Mouse (Mus musculus) heart, embryonic 15.5 days (tissue): ENCODE data around the gene Rce1. TPM values are rescaled to one million over a fixed set of nuclear protein-coding genes. Genes with fewer than 3 reads are reported as not detected.
A peak's percentile ranks its signal among the peaks of the same experiment; 100 is the strongest.

Experiments used
- ATAC-seq: fragments of 200-750 bp; cut with Nextera tagmentation; replicated peaks from 2 replicates; pipeline ENCODE4 v1.8.0; 2017; ENCODE audit warnings: low read depth, moderate TSS enrichment; ENCODE audit not compliant: insufficient number of reproducible peaks, insufficient read depth, low FRiP score
- H3K27ac ChIP-seq: fragments of 300-500 bp; sonication (generic); 2 replicates; pipeline ENCODE4 v1.5.1; 2015; ENCODE audit warnings: mild to moderate bottlenecking, inconsistent platforms
- H3K27me3 ChIP-seq: fragments of 300-500 bp; sonication (generic); 2 replicates; pipeline ENCODE4 v1.6.1; 2015; ENCODE audit warnings: inconsistent platforms
- H3K36me3 ChIP-seq: fragments of 300-500 bp; sonication (generic); 2 replicates; pipeline ENCODE4 v1.6.1; 2015; ENCODE audit warnings: mild to moderate bottlenecking, inconsistent platforms
- H3K4me1 ChIP-seq: fragments of 300-500 bp; sonication (generic); replicated peaks from 2 replicates; pipeline ENCODE4 v1.6.1; 2015; ENCODE audit warnings: inconsistent platforms
- H3K4me2 ChIP-seq: fragments of 300-500 bp; sonication (generic); 2 replicates; pipeline ENCODE4 v1.6.1; 2015; ENCODE audit warnings: inconsistent platforms, mild to moderate bottlenecking, moderate library complexity
- H3K4me3 ChIP-seq: fragments of 300-500 bp; sonication (generic); 2 replicates; pipeline ENCODE4 v1.5.1; 2015; ENCODE audit warnings: mild to moderate bottlenecking, inconsistent platforms
- H3K9ac ChIP-seq: fragments of 300-500 bp; sonication (generic); 2 replicates; pipeline ENCODE4 v1.6.1; 2015; ENCODE audit warnings: mild to moderate bottlenecking, inconsistent platforms
- H3K9me3 ChIP-seq: fragments of 300-500 bp; sonication (generic); replicated peaks from 2 replicates; pipeline ENCODE4 v1.6.1; 2016; ENCODE audit warnings: inconsistent platforms
- WGBS: fragments of 180-500 bp; shearing (Covaris S2); methylation state at CpG from one replicate; pipeline ENCODE4 v1.1.7; 2015; ENCODE audit warnings: mixed read lengths; 5-methylcytosine and 5-hydroxymethylcytosine counted together
- polyA plus RNA-seq: library from polyadenylated mRNA; unstranded; fragments of >200 nt; fragmentation: Nextera tagmentation; extraction: Ambion mirVana; gene quantifications from 2 replicates; pipeline ENCODE4 v1.2.1, GENCODE M21; 2015

Rce1 gene
- polyA plus RNA-seq, 1 experiment from 2014 or later: 34.5 TPM

DNA sequence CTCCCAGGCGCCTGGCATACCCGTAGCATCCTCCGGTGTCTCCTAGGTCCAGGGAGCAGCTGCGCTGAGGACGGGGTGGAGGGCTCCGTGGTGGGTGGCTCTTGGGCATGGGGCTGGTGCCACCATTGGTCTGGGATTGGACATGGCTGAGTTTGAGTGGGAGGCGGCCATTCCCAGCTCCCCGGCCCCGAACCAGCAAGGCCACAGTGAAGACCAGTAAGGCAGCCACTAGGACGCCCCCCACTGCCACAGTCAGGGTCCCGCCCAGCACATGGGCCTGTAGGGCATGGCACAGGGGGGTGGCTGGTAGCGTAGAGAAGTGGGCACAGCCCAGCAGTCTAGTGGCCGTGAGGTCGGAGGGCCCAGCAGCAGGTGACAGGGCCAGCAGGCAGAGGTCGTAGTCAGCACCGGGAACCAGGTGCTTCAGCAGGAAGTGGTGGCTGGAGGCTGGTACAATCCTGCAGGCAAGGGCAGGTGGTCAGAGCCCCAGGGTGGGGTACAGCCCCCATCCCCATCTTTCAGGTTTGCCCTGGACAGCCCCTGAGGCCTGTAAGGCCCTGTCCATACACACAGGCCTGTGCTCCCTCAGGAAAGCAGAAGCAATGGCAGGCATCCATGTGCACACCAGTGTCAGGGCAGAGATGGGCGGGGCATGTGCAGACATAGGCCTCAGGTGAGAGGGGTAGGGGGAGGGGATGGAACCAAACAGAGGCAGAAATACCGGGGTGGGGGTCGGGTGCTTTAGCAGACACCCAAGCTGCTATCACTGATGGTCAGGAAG, 13.1 kb downstream of the Rce1 start:
- Histone ChIP-seq H3K9me3 (no peaks in the 10 kb centered on the region), H3K4me3 (no peak overlapping the region), H3K9ac (no peak overlapping the region), H3K4me2 (no peak overlapping the region), H3K36me3 (peaks cover 18% of the 10 kb centered on the region; the same call in 1 of the 2 replicates), H3K27ac (no peak overlapping the region), H3K27me3 (0 out of 2 replicates have a peak, but pooled peaks cover 5% of the 10 kb centered on the region), H3K4me1 (peaks cover 24% of the 10 kb centered on the region)
- ATAC-seq: no peak
- WGBS: 90% methylated on average over 19 of the region's 19 CpGs

DNA sequence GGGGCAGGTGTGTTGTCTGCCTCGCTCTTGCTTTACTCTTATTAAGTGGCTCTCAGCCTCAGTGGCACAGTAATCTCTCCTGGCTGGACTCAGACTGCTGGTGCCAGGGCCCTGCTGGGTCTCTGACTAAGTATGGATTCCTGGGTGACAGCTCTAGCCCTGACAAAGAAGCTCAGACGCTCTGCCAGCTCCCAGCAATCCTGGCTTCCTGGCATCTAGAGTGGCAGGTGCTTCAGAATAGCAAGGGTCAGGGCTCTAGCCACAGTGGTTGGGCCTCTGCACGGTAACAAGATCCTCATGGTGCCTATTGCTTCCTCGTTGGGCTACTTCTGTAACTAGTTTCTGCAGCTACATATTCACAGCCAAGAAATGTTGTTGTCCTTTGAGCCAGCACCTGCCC, 15.3 kb downstream of the Rce1 start:
- WGBS: 49% methylated on average over 4 of the region's 4 CpGs
- Histone ChIP-seq H3K36me3 (peaks cover 18% of the 10 kb centered on the region; the same call in 1 of the 2 replicates), H3K4me3 (no peak overlapping the region), H3K4me2 (no peak overlapping the region), H3K4me1 (peaks cover 18% of the 10 kb centered on the region), H3K27me3 (no peaks in the 10 kb centered on the region), H3K9me3 (no peaks in the 10 kb centered on the region), H3K27ac (no peak overlapping the region), H3K9ac (no peak overlapping the region)
- ATAC-seq: no peak

GRCm38 (mm10) chr19:4608511-4608910, 16.9 kb downstream of the Rce1 start:
- Histone ChIP-seq H3K27ac (no peak overlapping the region), H3K4me3 (no peak overlapping the region), H3K36me3 (peaks cover 18% of the 10 kb centered on the region; the same call in 1 of the 2 replicates), H3K4me2 (no peak overlapping the region), H3K27me3 (no peaks in the 10 kb centered on the region), H3K9ac (no peak overlapping the region), H3K4me1 (peaks cover 20% of the 10 kb centered on the region), H3K9me3 (no peaks in the 10 kb centered on the region)
- ATAC-seq: no peak
- WGBS: 80% methylated on average over 4 of the region's 4 CpGs

DNA sequence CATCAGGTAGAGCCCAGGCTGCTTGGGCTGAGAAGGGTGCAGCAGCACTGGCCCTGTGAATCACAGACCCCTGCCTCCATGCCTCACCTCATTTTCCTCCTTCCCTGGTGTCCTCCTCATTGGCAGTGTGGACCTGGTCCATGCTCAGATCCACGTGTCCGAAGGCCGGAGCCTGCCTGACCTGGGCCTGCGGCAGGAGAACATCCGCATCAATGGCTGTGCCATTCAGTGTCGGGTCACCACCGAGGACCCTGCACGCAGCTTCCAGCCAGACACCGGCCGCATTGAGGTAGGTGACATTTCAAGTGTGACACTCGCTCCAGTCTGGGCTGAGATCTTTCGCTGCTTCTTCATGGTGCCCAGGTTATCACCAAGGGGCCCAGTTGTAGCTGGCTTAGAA, 18.0 kb downstream of the Rce1 start:
- Histone ChIP-seq H3K4me1 (peaks cover 16% of the 10 kb centered on the region), H3K9me3 (no peaks in the 10 kb centered on the region), H3K27me3 (no peaks in the 10 kb centered on the region), H3K27ac (no peak overlapping the region), H3K9ac (no peak overlapping the region), H3K36me3 (peaks cover 7% of the 10 kb centered on the region; the same call in 1 of the 2 replicates), H3K4me3 (no peak overlapping the region), H3K4me2 (no peak overlapping the region)
- WGBS: 90% methylated on average over 12 of the region's 12 CpGs
- ATAC-seq: no peak

- H3K36me3 ChIP-seq: no peaks in the 10 kb centered on the region
- no peaks in the 10 kb centered on the region for H3K9me3 ChIP-seq
- no peak overlapping the region for H3K4me2 ChIP-seq
- peaks cover 16% of the 10 kb centered on the region for H3K4me1 ChIP-seq
- no peak overlapping the region for H3K4me3 ChIP-seq
- WGBS: 90% methylated on average over 4 of the region's 4 CpGs
- H3K27me3 ChIP-seq: no peaks in the 10 kb centered on the region
- H3K9ac ChIP-seq: no peak overlapping the region
- no peak for ATAC-seq
- H3K27ac ChIP-seq: no peak overlapping the region
Measured at GRCm38 (mm10) chr19:4605654-4606053, 19.8 kb downstream of the Rce1 start.

DNA sequence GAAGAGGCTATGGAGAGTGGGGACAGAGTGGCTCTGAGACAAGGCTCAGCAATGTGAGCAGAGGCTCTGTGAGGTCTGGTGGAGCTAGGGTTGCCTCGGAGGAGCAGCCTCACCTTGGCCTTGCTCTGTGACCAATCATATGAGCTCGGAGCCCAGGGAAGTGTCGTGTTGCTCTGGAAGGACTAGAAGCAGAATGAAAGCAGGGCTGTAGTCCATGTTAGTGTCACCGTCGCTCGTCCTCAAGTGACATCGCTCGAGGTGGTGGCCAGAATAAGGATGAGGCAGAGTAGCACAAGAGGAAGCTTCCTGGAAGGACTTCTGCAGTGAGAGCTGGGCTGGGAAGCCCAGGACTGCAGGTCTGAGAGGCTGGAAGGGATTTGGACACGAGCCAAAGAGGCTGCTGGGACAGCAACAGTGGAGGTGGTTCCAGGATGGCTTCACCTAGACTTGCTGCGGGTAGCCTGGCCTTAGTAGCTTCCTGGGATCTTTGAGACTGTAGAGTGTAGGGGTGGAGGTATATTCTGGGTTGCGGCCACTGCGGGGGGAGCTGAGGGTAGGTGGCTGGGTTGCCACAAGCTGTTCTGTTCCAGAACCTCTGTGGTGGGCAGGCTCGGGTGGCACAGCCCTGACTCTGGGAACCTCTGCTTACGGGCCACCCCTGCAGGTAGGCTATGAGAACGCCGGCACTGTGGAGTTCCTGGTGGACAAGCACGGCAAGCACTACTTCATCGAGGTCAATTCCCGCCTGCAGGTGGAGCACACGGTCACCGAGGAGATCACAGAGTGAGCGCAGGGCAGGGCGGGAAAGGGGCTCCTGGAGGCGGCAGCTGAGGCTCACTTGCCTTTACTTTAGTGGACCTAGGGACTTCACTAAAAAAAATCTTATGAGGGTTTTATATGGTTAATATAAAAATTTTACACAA, 21.4 kb downstream of the Rce1 start:
- ATAC-seq: 0 out of 2 replicates have a peak, but pooled peaks have one; percentile 43
- Histone ChIP-seq H3K27me3 (no peaks in the 10 kb centered on the region), H3K4me3 (no peak overlapping the region; the same call in 1 of the 2 replicates), H3K4me2 (peak overlapping the region; percentile 49), H3K36me3 (no peaks in the 10 kb centered on the region), H3K9ac (peak overlapping the region; percentile 11; the same call in 1 of the 2 replicates), H3K9me3 (no peaks in the 10 kb centered on the region), H3K27ac (no peak overlapping the region), H3K4me1 (peaks cover 10% of the 10 kb centered on the region)
- 33% methylated on average over 24 of the region's 24 CpGs for WGBS

DNA sequence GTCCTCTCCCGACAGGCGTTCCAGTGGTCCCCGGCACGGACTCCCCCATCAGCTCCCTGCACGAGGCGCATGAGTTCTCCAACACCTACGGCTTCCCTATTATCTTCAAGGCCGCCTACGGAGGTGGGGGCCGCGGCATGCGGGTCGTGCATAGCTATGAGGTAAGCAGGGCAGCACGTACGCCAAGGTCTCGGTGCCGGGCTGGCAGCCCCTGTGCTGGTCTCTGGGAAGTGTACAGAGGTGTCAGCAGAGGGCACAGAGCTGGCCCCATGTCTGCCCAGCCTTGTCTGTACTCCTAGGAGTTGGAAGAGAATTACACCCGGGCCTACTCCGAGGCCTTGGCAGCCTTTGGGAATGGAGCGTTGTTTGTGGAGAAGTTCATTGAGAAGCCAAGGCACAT, 23.0 kb downstream of the Rce1 start:
- ATAC-seq: no peak
- no peaks in the 10 kb centered on the region for H3K36me3 ChIP-seq
- no peak overlapping the region for H3K4me2 ChIP-seq
- H3K9me3 ChIP-seq: no peaks in the 10 kb centered on the region
- no peak overlapping the region for H3K27ac ChIP-seq
- H3K9ac ChIP-seq: no peak overlapping the region
- no peak overlapping the region for H3K4me3 ChIP-seq
- peaks cover 10% of the 10 kb centered on the region for H3K4me1 ChIP-seq
- WGBS: 85% methylated on average over 20 of the region's 20 CpGs
- H3K27me3 ChIP-seq: no peaks in the 10 kb centered on the region

DNA sequence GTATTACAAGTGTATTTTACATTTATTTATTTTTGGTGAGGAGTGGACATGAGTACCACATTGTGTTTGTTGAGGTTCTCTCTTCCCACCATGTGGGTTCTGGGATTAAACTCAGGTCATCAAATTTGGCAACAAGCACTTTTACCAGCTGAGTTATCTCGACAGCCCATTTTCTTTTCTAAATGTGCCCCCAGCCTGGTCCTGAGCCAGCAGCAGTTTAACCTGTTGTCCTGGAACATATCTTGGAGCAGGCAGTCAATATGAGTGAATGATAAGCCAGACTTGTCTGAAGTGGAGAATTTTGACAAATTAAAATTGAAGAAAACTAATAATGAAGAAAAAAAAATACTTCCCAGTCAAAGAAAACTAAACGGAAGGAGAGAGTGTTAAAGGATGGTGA, 29.4 kb downstream of the Rce1 start:
- 62% methylated on average over 2 of the region's 2 CpGs for WGBS
- no peak for ATAC-seq
- H3K9me3 ChIP-seq: no peaks in the 10 kb centered on the region

DNA sequence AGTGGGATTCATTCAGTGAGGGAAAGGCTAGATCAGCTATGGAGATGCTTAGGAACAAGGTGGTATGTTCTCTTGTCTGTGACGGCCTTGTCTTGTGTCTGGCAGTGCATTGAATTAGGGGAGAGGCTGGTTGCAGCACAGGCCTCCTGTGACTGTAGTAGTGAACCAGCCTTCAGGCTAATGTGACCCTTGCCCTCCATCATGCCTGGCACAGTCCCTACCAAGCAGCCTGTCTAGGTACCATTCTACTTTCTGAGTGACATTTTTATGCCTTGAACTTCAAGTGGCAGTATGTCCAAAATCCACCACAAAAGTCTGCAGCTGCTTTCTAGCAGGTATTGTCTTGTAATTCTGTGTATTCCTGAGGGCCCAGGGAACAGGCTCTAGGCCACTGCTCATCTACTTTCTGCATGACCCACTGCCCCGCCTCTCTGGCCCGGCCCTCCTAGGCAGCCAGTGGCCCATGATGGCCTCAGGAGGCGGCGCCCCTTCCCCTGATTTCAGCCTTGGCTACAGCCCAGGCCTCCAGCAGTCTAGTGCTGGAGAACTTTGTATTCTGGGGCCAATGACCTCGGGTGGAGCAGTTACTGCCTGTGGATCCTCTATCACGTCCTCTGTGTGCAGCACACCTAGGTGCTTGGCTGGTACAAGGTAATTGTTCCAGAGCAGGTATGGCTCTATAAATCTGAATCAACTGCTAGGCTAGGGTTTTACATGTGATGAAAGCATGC, 31.5 kb downstream of the Rce1 start:
- H3K4me1 ChIP-seq: no peaks in the 10 kb centered on the region; the same call in none of the 2 replicates
- no peak for ATAC-seq
- H3K27me3 ChIP-seq: no peaks in the 10 kb centered on the region
- no peaks in the 10 kb centered on the region for H3K36me3 ChIP-seq
- H3K4me2 ChIP-seq: no peak overlapping the region
- H3K9me3 ChIP-seq: no peaks in the 10 kb centered on the region
- no peak overlapping the region for H3K27ac ChIP-seq
- no peak overlapping the region for H3K9ac ChIP-seq
- WGBS: 51% methylated on average over 7 of the region's 7 CpGs
- no peak overlapping the region for H3K4me3 ChIP-seq

More for the DNA sequence above, 29.4 kb downstream of the Rce1 start:
- no peak overlapping the region for H3K27ac ChIP-seq
- no peak overlapping the region for H3K9ac ChIP-seq
- H3K4me3 ChIP-seq: no peak overlapping the region
- no peaks in the 10 kb centered on the region for H3K36me3 ChIP-seq
- no peaks in the 10 kb centered on the region for H3K27me3 ChIP-seq
- H3K4me1 ChIP-seq: no peaks in the 10 kb centered on the region
- no peak overlapping the region for H3K4me2 ChIP-seq

- H3K4me3 ChIP-seq: no peak overlapping the region
- no peaks in the 10 kb centered on the region; the same call in none of the 2 replicates for H3K4me1 ChIP-seq
- no peaks in the 10 kb centered on the region for H3K36me3 ChIP-seq
- no peak overlapping the region for H3K4me2 ChIP-seq
- H3K27me3 ChIP-seq: no peaks in the 10 kb centered on the region
- H3K9me3 ChIP-seq: no peaks in the 10 kb centered on the region
- 73% methylated on average over 3 of the region's 3 CpGs for WGBS
- H3K27ac ChIP-seq: no peak overlapping the region
- no peak for ATAC-seq
- H3K9ac ChIP-seq: no peak overlapping the region
Measured at GRCm38 (mm10) chr19:4590025-4590424, 35.4 kb downstream of the Rce1 start.

DNA sequence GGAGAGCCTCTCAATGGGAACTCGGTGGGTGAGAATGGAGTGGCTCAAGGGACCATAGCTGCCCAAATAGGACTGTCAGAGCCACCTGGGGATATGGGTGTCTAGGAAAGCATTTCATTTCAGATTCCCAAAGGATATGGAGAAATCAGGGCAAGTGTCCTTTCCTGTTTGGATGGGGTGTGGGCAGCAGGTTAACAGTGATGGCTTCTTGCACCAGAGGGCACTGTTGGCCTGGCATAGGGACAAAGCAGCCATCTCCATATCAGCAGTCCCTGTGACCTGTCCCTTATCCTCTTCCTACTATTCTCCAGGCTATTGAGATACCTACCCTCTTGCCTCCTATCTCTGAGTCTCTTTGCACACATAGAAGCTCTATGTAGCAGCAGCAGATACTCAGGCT, 36.4 kb downstream of the Rce1 start:
- WGBS: 63% methylated on average over 1 of the region's 1 CpGs
- Histone ChIP-seq H3K4me3 (no peak overlapping the region), H3K9me3 (no peaks in the 10 kb centered on the region), H3K4me1 (no peaks in the 10 kb centered on the region; the same call in none of the 2 replicates), H3K27ac (no peak overlapping the region), H3K9ac (no peak overlapping the region), H3K4me2 (no peak overlapping the region), H3K36me3 (no peaks in the 10 kb centered on the region), H3K27me3 (no peaks in the 10 kb centered on the region)
- no peak for ATAC-seq
